Mouse (Mus musculus) midbrain, embryonic 16.5 days (tissue): ENCODE data around the gene Pole3. TPM values are rescaled to one million over a fixed set of nuclear protein-coding genes. Genes with fewer than 3 reads are reported as not detected.

ENCODE experiments used
- ATAC-seq: fragments of 200-750 bp; cut with Nextera tagmentation; 2 replicates; pipeline ENCODE4 v1.8.0; 2017; ENCODE audit warnings: moderate TSS enrichment
- H3K27ac ChIP-seq: fragments of 300-500 bp; sonication (generic); 2 replicates; pipeline ENCODE4 v1.5.1; 2014; ENCODE audit warnings: mild to moderate bottlenecking, low read length, mixed read lengths
- H3K27me3 ChIP-seq: fragments of 300-500 bp; sonication (generic); 2 replicates; pipeline ENCODE4 v1.6.1; 2014; ENCODE audit warnings: low read depth, low read length, mixed read lengths; ENCODE audit not compliant: control insufficient read depth, insufficient read depth
- H3K36me3 ChIP-seq: fragments of 300-500 bp; sonication (generic); 2 replicates; pipeline ENCODE4 v1.6.1; 2014; ENCODE audit warnings: mild to moderate bottlenecking, low read length, moderate library complexity, mixed read lengths; ENCODE audit not compliant: control insufficient read depth, insufficient read depth
- H3K4me1 ChIP-seq: fragments of 300-500 bp; sonication (generic); 2 replicates; pipeline ENCODE4 v1.6.1; 2014; ENCODE audit warnings: mild to moderate bottlenecking, low read length, mixed read lengths; ENCODE audit not compliant: control insufficient read depth, insufficient read depth
- H3K4me2 ChIP-seq: fragments of 300-500 bp; sonication (generic); 2 replicates; pipeline ENCODE4 v1.6.1; 2014; ENCODE audit warnings: mild to moderate bottlenecking, low read length, mixed read lengths
- H3K4me3 ChIP-seq: fragments of 300-500 bp; sonication (generic); 2 replicates; pipeline ENCODE4 v1.5.1; 2014; ENCODE audit warnings: low read depth, mild to moderate bottlenecking, low read length, moderate library complexity, mixed read lengths
- H3K9ac ChIP-seq: fragments of 300-500 bp; sonication (generic); 2 replicates; pipeline ENCODE4 v1.6.1; 2014; ENCODE audit warnings: low read depth, low read length, mixed read lengths
- H3K9me3 ChIP-seq: fragments of 300-500 bp; sonication (generic); replicated peaks from 2 replicates; pipeline ENCODE4 v1.6.1; 2014; ENCODE audit warnings: mild to moderate bottlenecking, low read length, mixed read lengths; ENCODE audit not compliant: control insufficient read depth, poor library complexity, severe bottlenecking
- WGBS: fragments of 180-500 bp; shearing (Covaris S2); extraction: QIAGEN DNeasy Blood & Tissue Kit; methylation state at CpG from one replicate; pipeline ENCODE4 v1.1.7; 2014; 5-methylcytosine and 5-hydroxymethylcytosine counted together
- polyA plus RNA-seq: library from polyadenylated mRNA; unstranded; fragments of >200 nt; fragmentation: Nextera tagmentation; extraction: Ambion mirVana; gene quantifications from 2 replicates; pipeline ENCODE4 v1.2.1, GENCODE M21; 2015

The Pole3 gene
- polyA plus RNA-seq, 1 experiment from 2014 or later = 57.9 TPM

DNA sequence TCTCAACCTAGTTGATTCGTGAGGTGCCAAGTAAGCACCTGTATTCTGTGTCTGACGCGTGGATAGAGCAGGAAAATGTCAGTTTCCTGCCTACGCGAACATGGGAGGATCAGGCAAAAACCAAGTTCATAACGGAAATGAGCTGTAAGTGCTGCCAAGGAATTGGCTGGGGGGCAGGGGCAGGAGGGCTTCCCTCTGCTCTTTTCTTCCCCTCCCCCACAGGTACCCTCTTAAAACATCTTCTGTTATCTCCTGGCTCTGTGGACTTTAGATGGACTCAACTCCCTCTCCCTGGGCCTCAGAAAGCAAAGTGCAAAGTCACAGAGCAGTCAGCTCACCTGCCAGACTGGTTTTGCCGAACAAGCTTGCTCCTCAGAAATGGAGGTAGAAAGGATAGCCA is 21.9 kb downstream of the Pole3 start:
- H3K4me3 ChIP-seq = no peak overlapping the region
- H3K9ac ChIP-seq = no peak overlapping the region
- no peaks in the 10 kb centered on the region for H3K9me3 ChIP-seq
- peaks cover 12% of the 10 kb centered on the region; the same call in 1 of the 2 replicates for H3K36me3 ChIP-seq
- 76% methylated on average over 7 of the region's 7 CpGs for WGBS
- H3K27me3 ChIP-seq = no peaks in the 10 kb centered on the region
- ATAC-seq = no peak
- H3K27ac ChIP-seq = no peak overlapping the region
- no peak overlapping the region for H3K4me2 ChIP-seq
- peaks cover 8% of the 10 kb centered on the region; the same call in 1 of the 2 replicates for H3K4me1 ChIP-seq

DNA sequence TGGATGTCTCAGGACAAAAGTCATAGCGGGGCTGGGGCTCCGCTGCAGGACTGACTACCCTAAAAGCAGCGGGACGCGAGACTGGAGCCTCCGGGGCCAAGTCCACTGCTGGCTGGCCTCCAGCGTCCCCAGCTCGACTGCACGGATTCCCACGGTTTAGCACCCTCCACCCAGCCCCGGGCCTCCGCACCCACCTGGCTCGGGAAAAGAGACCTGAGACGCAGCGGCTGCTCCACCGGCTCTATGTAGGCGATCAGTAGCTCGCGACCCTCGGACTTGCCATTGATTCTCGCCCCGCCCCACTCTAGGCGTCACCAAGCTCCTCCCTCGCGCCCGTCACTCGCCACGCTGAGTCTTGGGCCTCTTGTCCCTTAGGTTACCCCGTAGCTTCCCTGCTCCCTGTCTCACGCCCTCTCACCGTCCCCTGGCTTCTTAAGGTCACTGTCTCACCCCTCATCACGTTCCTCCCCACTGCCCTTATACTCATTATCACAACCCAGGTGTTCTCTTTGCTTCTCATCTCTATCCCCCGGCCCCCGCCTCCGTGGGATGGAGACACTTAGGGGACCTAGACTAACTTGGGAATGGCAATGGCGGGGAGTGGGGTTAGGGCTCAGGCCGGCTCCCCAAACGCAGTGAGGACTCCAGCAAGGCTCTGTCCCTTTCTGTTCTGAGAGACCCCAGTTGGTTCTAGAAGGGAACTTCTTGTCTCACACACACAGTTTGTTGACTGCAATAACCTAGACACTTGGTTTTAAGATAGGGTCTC is 22.7 kb downstream of the Pole3 start:
- H3K4me2 ChIP-seq = peak overlapping the region; percentile 78
- peaks cover 15% of the 10 kb centered on the region; the same call in 1 of the 2 replicates for H3K36me3 ChIP-seq
- H3K27ac ChIP-seq = peak overlapping the region; percentile 65
- H3K4me3 ChIP-seq = peak overlapping the region; percentile 77
- no peaks in the 10 kb centered on the region for H3K9me3 ChIP-seq
- no peaks in the 10 kb centered on the region for H3K27me3 ChIP-seq
- WGBS = 1% methylated on average over 38 of the region's 38 CpGs
- peaks cover 8% of the 10 kb centered on the region; the same call in 1 of the 2 replicates for H3K4me1 ChIP-seq
- H3K9ac ChIP-seq = peak overlapping the region; percentile 83
- ATAC-seq = peak; percentile 96

DNA sequence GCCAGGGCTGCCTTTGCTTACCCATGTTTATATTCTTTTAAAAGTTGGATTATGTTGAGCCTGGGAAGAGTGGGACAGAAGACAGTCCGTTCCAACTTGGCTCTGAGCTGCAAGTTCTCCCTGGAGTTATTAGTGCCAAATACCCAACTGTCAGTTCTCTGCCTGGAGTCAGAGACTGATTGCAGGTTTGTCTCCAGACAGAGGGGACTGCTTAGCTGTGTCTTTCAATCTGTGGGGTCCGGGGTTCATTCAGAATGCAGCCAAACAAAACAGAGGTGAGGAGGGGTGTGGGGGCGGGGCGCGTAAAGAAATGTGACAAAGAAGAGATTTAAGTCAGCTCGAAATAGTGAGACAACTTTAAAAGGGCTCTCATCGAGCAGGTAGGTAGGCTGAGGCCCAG is 23.3 kb downstream of the Pole3 start:
- WGBS = 1% methylated on average over 7 of the region's 7 CpGs
- peak; percentile 44 for ATAC-seq
- Histone ChIP-seq H3K4me2 (peak overlapping the region; percentile 78), H3K9me3 (no peaks in the 10 kb centered on the region), H3K36me3 (peaks cover 15% of the 10 kb centered on the region; the same call in 1 of the 2 replicates), H3K27ac (peak overlapping the region; percentile 62), H3K4me3 (peak overlapping the region; percentile 77), H3K4me1 (peaks cover 8% of the 10 kb centered on the region; the same call in 1 of the 2 replicates), H3K9ac (peak overlapping the region; percentile 83), H3K27me3 (no peaks in the 10 kb centered on the region)

DNA sequence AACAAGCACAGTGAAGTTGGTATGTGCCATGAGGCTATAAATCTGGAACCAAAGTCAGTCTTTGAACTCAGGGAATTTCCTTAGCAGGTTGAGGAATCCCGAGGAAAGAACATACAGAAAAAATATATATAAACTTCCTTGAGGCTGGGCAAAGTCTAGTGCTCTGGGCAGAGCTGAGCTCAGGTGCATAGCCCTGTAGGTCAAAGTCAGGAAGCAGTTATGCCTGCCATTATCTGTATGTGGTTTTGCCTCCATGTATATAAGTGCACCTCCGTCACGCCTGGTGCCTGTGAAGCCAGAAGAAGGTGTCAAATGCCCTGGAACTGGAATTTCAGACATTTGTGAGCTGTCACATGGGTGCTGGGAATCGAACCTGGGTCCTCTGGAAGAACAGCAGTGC is 24.1 kb downstream of the Pole3 start:
- Histone ChIP-seq H3K9ac (no peak overlapping the region), H3K4me3 (no peak overlapping the region)
- WGBS = 95% methylated on average over 4 of the region's 4 CpGs

DNA sequence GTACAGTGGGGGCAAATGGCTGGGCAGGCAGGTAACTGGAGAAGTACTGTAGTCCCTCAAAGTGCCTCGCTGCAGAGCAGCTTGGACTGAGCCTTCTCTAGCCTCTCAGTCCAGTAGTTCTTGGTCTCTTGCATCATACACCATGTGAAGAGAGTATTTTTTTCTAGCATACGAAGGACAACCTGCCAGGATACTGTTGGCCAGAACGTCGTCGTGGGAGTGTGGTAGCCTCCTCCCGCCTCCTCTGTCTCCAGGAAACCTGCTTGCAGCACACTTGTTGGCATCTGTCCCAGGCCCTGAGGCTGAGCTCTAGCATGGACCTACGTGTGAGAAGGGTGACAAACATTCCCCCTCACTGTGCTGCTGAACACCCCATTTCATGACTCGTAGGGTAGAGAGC is 28.1 kb downstream of the Pole3 start:
- ATAC-seq = no peak
- WGBS = 68% methylated on average over 8 of the region's 8 CpGs
- Histone ChIP-seq H3K4me2 (no peak overlapping the region), H3K9ac (no peak overlapping the region), H3K4me1 (0 out of 2 replicates have a peak, but pooled peaks cover 8% of the 10 kb centered on the region), H3K27ac (no peak overlapping the region), H3K9me3 (no peaks in the 10 kb centered on the region), H3K4me3 (no peak overlapping the region), H3K36me3 (peaks cover 15% of the 10 kb centered on the region; the same call in 1 of the 2 replicates), H3K27me3 (no peaks in the 10 kb centered on the region)

More for the DNA sequence above, 24.1 kb downstream of the Pole3 start:
- no peaks in the 10 kb centered on the region for H3K9me3 ChIP-seq
- no peak overlapping the region for H3K4me2 ChIP-seq
- H3K27ac ChIP-seq = no peak overlapping the region
- H3K36me3 ChIP-seq = peaks cover 15% of the 10 kb centered on the region; the same call in 1 of the 2 replicates
- H3K4me1 ChIP-seq = peaks cover 8% of the 10 kb centered on the region; the same call in 1 of the 2 replicates
- H3K27me3 ChIP-seq = no peaks in the 10 kb centered on the region
- ATAC-seq = no peak

DNA sequence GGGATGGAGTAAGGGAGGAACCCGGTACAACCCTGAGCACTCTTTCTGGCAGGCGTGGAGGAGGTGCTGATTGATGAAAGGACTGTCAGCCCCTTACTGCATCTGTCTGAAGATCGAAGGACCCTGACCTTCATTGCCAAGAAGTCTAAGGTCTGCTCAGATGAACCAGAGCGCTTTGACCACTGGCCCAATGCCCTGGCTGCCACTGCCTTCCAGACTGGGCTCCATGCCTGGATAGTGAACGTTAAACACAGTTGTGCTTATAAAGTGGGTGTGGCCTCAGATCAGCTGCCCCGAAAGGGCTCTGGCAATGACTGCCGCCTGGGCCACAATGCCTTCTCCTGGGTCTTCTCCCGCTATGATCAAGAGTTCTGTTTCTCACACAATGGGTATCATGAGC is 28.9 kb downstream of the Pole3 start:
- H3K4me2 ChIP-seq = no peak overlapping the region
- H3K36me3 ChIP-seq = peaks cover 15% of the 10 kb centered on the region; the same call in 1 of the 2 replicates
- 0 out of 2 replicates have a peak, but pooled peaks cover 4% of the 10 kb centered on the region for H3K4me1 ChIP-seq
- ATAC-seq = no peak
- no peak overlapping the region for H3K9ac ChIP-seq
- H3K27me3 ChIP-seq = no peaks in the 10 kb centered on the region
- H3K27ac ChIP-seq = no peak overlapping the region
- no peak overlapping the region for H3K4me3 ChIP-seq
- no peaks in the 10 kb centered on the region for H3K9me3 ChIP-seq
- WGBS = 78% methylated on average over 8 of the region's 8 CpGs

DNA sequence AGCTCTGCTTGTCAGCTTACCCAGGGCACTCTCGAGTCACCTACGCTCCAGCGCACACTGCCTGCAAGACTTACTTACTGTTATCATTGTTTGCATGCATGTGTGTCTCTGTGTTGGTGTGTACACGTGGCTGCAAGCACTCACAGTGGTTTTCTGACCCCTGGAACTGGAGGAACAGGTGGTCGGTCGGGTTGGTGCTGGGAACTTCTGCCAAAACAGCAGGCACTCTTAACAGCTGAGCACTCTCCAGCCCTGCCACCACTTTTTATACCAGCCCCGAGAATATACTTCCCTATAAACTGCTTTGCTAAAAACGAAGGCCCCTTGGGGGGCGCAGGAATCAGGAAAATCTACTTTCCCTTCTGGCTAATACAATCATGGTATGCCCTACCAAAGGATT is 30.6 kb downstream of the Pole3 start:
- Histone ChIP-seq H3K27ac (no peak overlapping the region), H3K27me3 (no peaks in the 10 kb centered on the region), H3K9me3 (no peaks in the 10 kb centered on the region), H3K4me3 (no peak overlapping the region), H3K4me1 (no peaks in the 10 kb centered on the region), H3K9ac (no peak overlapping the region), H3K36me3 (peaks cover 12% of the 10 kb centered on the region; the same call in 1 of the 2 replicates), H3K4me2 (no peak overlapping the region)
- 72% methylated on average over 9 of the region's 9 CpGs for WGBS
- ATAC-seq = no peak

DNA sequence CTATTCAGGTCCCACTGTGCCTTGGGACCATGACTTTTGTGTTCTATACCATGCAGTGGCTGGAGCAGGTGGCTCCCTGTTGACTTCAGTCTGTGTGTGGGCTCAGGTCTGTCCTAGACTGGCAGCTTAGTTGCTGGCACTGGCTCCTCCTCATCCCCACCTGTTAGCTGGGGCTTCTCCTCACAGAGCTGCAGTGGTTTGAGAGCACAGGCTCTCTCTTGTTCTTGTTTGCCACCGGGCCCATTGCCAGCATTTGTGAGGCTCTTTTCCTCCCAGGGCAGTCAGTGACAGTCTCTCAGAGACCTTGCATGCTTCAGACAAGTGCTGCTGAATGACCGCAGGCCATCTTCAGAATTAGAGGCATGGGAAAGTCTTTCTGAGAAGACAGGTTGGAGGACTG is 32.2 kb downstream of the Pole3 start:
- Histone ChIP-seq H3K27ac (no peak overlapping the region), H3K27me3 (no peaks in the 10 kb centered on the region), H3K9ac (no peak overlapping the region), H3K4me3 (no peak overlapping the region), H3K9me3 (no peaks in the 10 kb centered on the region), H3K4me1 (no peaks in the 10 kb centered on the region), H3K4me2 (no peak overlapping the region), H3K36me3 (0 out of 2 replicates have a peak, but pooled peaks cover under 1% of the 10 kb centered on the region)
- ATAC-seq = no peak
- WGBS = 84% methylated on average over 2 of the region's 2 CpGs

DNA sequence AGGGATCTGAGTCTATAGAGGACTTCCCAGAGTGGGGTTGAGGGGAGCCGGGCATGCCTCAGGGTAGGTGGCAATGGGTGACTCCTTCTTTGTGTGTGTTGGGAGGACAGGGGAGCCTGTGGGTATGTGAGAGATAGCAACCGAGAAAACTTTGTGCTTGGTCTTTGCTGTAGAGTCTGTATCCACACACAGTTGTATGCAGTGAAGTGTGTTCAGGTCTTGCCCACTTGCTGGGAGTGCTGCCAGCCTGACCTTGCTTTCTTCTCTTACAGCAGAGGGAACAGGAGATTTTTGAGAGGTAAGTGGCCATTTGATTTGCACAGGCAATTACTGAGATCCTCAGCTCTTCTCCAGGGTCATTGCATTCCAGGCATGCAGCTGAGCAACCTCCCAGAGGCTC is 37.0 kb downstream of the Pole3 start:
- Histone ChIP-seq H3K9ac (no peak overlapping the region), H3K4me1 (no peaks in the 10 kb centered on the region), H3K9me3 (no peaks in the 10 kb centered on the region), H3K27me3 (no peaks in the 10 kb centered on the region), H3K27ac (no peak overlapping the region), H3K4me2 (no peak overlapping the region), H3K4me3 (no peak overlapping the region), H3K36me3 (no peaks in the 10 kb centered on the region)
- 77% methylated on average over 2 of the region's 2 CpGs for WGBS
- no peak for ATAC-seq
